Mouse (Mus musculus) lung, embryonic 14.5 days (tissue): ENCODE measurements around the gene Cox4i1. TPM values are rescaled to one million over a fixed set of nuclear protein-coding genes. Genes with fewer than 3 reads are reported as not detected.

Experiments used
- ATAC-seq: fragments of 200-750 bp; cut with Nextera tagmentation; 2 replicates; pipeline ENCODE4 v1.8.0; 2017; ENCODE audit warnings: mild to moderate bottlenecking, moderate TSS enrichment, moderate library complexity; ENCODE audit not compliant: insufficient read depth
- DNase-seq: peaks from one replicate; pipeline ENCODE4 v3.0.0-alpha.2; 2015
- H3K27ac ChIP-seq: fragments of 300-500 bp; sonication (generic); 2 replicates; pipeline ENCODE4 v1.5.1; 2014; ENCODE audit warnings: low read depth, mild to moderate bottlenecking, moderate library complexity
- H3K27me3 ChIP-seq: fragments of 300-500 bp; sonication (generic); 2 replicates; pipeline ENCODE4 v1.6.1; 2014; ENCODE audit warnings: low read length, control low read depth; ENCODE audit not compliant: insufficient read depth
- H3K36me3 ChIP-seq: fragments of 300-500 bp; sonication (generic); 2 replicates; pipeline ENCODE4 v1.6.1; 2014; ENCODE audit warnings: control low read depth; ENCODE audit not compliant: insufficient read depth
- H3K4me1 ChIP-seq: fragments of 300-500 bp; sonication (generic); 2 replicates; pipeline ENCODE4 v1.6.1; 2014; ENCODE audit warnings: antibody characterized with exemption, control low read depth; ENCODE audit not compliant: insufficient read depth
- H3K4me2 ChIP-seq: fragments of 300-500 bp; sonication (generic); 2 replicates; pipeline ENCODE4 v1.6.1; 2014; ENCODE audit warnings: mild to moderate bottlenecking
- H3K4me3 ChIP-seq: fragments of 300-500 bp; sonication (generic); 2 replicates; pipeline ENCODE4 v1.5.1; 2014; ENCODE audit warnings: low read depth, low read length
- H3K9ac ChIP-seq: fragments of 300-500 bp; sonication (generic); 2 replicates; pipeline ENCODE4 v1.6.1; 2014
- H3K9me3 ChIP-seq: fragments of 300-500 bp; sonication (generic); 2 replicates; pipeline ENCODE4 v1.6.1; 2016; ENCODE audit warnings: low read depth, low read length, control low read depth
- CTCF ChIP-seq: IDR thresholded peaks from 2 replicates; pipeline ENCODE4 v1.5.1; 2016; ENCODE audit warnings: antibody characterized with exemption, low read depth
- WGBS: fragments of 180-500 bp; shearing (Covaris S2); extraction: QIAGEN DNeasy Blood & Tissue Kit; methylation state at CpG from one replicate; pipeline ENCODE4 v1.1.7; 2014; 5-methylcytosine and 5-hydroxymethylcytosine counted together
- polyA plus RNA-seq: library from polyadenylated mRNA; unstranded; fragments of >200 nt; fragmentation: Nextera tagmentation; extraction: Ambion mirVana; gene quantifications from 2 replicates; pipeline ENCODE4 v1.2.1, GENCODE M21; 2014

The Cox4i1 gene
- polyA plus RNA-seq, 1 experiment from 2014 or later, result 941 TPM

GRCm38 (mm10) chr8:120693861-120694493, 26.0 kb downstream of the Cox4i1 start:
- H3K4me3 ChIP-seq, result no peak overlapping the region
- peak overlapping the region; percentile 54; the same call in 1 of the 2 replicates for H3K27ac ChIP-seq

GRCm38 (mm10) chr8:120696401-120697153, 28.6 kb downstream of the Cox4i1 start:
- peak; percentile 74 for ATAC-seq
- Histone ChIP-seq H3K27me3 (no peaks in the 10 kb centered on the region), H3K4me2 (peak overlapping the region; percentile 5; the same call in 1 of the 2 replicates), H3K36me3 (no peaks in the 10 kb centered on the region), H3K27ac (peak overlapping the region; percentile 77), H3K9me3 (no peaks in the 10 kb centered on the region), H3K9ac (no peak overlapping the region), H3K4me3 (no peak overlapping the region), H3K4me1 (peaks cover 45% of the 10 kb centered on the region)
- no peak for TF ChIP-seq CTCF
- WGBS, result 20% methylated on average over 13 of the region's 13 CpGs
- DNase-seq, result peak; percentile 94

More at GRCm38 (mm10) chr8:120693861-120694493, 26.0 kb downstream of the Cox4i1 start:
- 9% methylated on average over 22 of the region's 22 CpGs for WGBS
- Histone ChIP-seq H3K27me3 (no peaks in the 10 kb centered on the region), H3K4me2 (peak overlapping the region; percentile 42), H3K9ac (no peak overlapping the region), H3K9me3 (no peaks in the 10 kb centered on the region), H3K4me1 (peaks cover 39% of the 10 kb centered on the region), H3K36me3 (no peaks in the 10 kb centered on the region)
- ATAC-seq (peak; percentile 93), DNase-seq (peak; percentile 94)
- no peak for TF ChIP-seq CTCF

- DNase-seq, result peak; percentile 88
Observed at GRCm38 (mm10) chr8:120697154-120697978, 29.3 kb downstream of the Cox4i1 start.

GRCm38 (mm10) chr8:120697979-120698272, 29.9 kb downstream of the Cox4i1 start:
- Histone ChIP-seq H3K4me2 (no peak overlapping the region), H3K36me3 (no peaks in the 10 kb centered on the region), H3K27me3 (no peaks in the 10 kb centered on the region), H3K9ac (no peak overlapping the region), H3K4me3 (no peak overlapping the region), H3K4me1 (peaks cover 43% of the 10 kb centered on the region), H3K9me3 (no peaks in the 10 kb centered on the region), H3K27ac (peak overlapping the region; percentile 80; the same call in 1 of the 2 replicates)
- no peak for DNase-seq
- peak; percentile 70 for TF ChIP-seq CTCF
- no peak for ATAC-seq

More at GRCm38 (mm10) chr8:120697154-120697978, 29.3 kb downstream of the Cox4i1 start:
- Histone ChIP-seq H3K4me3 (no peak overlapping the region), H3K36me3 (no peaks in the 10 kb centered on the region), H3K27me3 (no peaks in the 10 kb centered on the region), H3K27ac (peak overlapping the region; percentile 77), H3K4me1 (peaks cover 45% of the 10 kb centered on the region), H3K9ac (no peak overlapping the region), H3K9me3 (no peaks in the 10 kb centered on the region), H3K4me2 (peak overlapping the region; percentile 5; the same call in 1 of the 2 replicates)
- TF ChIP-seq CTCF, result no peak
- WGBS, result 47% methylated on average over 17 of the region's 17 CpGs
- peak; percentile 6; the same call in 1 of the 2 replicates for ATAC-seq

- no peak overlapping the region for H3K4me3 ChIP-seq
- no peak overlapping the region for H3K4me2 ChIP-seq
- no peaks in the 10 kb centered on the region for H3K9me3 ChIP-seq
- no peaks in the 10 kb centered on the region for H3K27me3 ChIP-seq
- 41% methylated on average over 7 of the region's 7 CpGs for WGBS
- DNase-seq (peak; percentile 80), ATAC-seq (no peak)
- H3K4me1 ChIP-seq, result peaks cover 42% of the 10 kb centered on the region
- no peak overlapping the region for H3K9ac ChIP-seq
- no peak for TF ChIP-seq CTCF
- H3K27ac ChIP-seq, result peak overlapping the region; percentile 80
- no peaks in the 10 kb centered on the region for H3K36me3 ChIP-seq
Observed at GRCm38 (mm10) chr8:120698426-120698825, 30.4 kb downstream of the Cox4i1 start.

GRCm38 (mm10) chr8:120699079-120699478, 31.1 kb downstream of the Cox4i1 start:
- DNase-seq (peak; percentile 75), ATAC-seq (no peak)
- Histone ChIP-seq H3K27ac (peak overlapping the region; percentile 80; the same call in 1 of the 2 replicates), H3K4me1 (peaks cover 38% of the 10 kb centered on the region), H3K9ac (no peak overlapping the region), H3K4me3 (no peak overlapping the region), H3K4me2 (no peak overlapping the region), H3K9me3 (no peaks in the 10 kb centered on the region), H3K27me3 (no peaks in the 10 kb centered on the region), H3K36me3 (no peaks in the 10 kb centered on the region)
- WGBS, result 46% methylated on average over 6 of the region's 6 CpGs
- no peak for TF ChIP-seq CTCF

- no peak for ATAC-seq
- no peaks in the 10 kb centered on the region for H3K36me3 ChIP-seq
- H3K4me3 ChIP-seq, result no peak overlapping the region
- peaks cover 33% of the 10 kb centered on the region for H3K4me1 ChIP-seq
- H3K27me3 ChIP-seq, result no peaks in the 10 kb centered on the region
- H3K9ac ChIP-seq, result no peak overlapping the region
- DNase-seq, result peak; percentile 27
- 42% methylated on average over 2 of the region's 2 CpGs for WGBS
- H3K9me3 ChIP-seq, result no peaks in the 10 kb centered on the region
- H3K27ac ChIP-seq, result 0 out of 2 replicates have a peak overlapping the region, but pooled peaks have one; percentile 8
- H3K4me2 ChIP-seq, result no peak overlapping the region
- no peak for TF ChIP-seq CTCF
Observed at GRCm38 (mm10) chr8:120699565-120699964, 31.5 kb downstream of the Cox4i1 start.
